Mouse (Mus musculus): ENCODE data around the gene Cnn3.

DNA sequence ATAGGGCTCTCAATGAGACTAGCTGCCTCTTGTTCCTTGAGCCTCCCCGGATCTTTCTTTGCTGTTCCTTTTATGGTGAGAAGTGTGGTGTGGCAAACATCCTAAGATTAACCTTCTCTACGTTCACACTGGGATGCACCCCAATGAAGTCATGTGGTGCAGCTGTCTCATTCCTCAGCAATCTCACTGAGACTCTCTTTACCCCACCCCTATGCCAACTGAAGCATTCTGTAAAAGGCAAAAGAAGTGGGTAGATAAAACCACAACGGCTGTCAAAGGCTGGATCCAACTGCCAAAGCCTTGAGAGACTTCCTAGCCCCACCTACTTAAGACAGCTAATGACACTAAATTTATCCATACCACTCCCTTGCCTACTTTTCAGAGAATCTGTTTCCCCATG is 48.4 kb downstream of the Cnn3 start:
- TF ChIP-seq GATA1 (IDR thresholded peaks at IDR 0.05; ENCODE audit: borderline replicate concordance, low read length) (no peak), FLI1 (IDR thresholded peaks at IDR 0.05; ENCODE audit: low read length) (no peak)
